Mouse (Mus musculus): ENCODE results near the gene Eif2ak1. TPM values are rescaled to one million over a fixed set of nuclear protein-coding genes. Genes with fewer than 3 reads are reported as not detected.

The Eif2ak1 gene
- total and polyA plus RNA-seq, 3 experiments: 11.9 to 26.7 (median 13.4) TPM

GRCm38 (mm10) chr5:143933875-143934274, 116.3 kb downstream of the Eif2ak1 start:
- dilution Hi-C loops (cut with MboI; ENCODE audit: extremely low pct_ligation_motif_present, extremely low pct_unique_long_range_greater_than_20kb, low sequenced_read_pairs): no loop called here
- Histone ChIP-seq H3K36me3 (replicated peaks in 1 of 2; ENCODE audit: control insufficient read depth in 1 of 2, insufficient read depth in 1 of 2, low read length in 1 of 2) (peaks cover 30 to 45% of the 10 kb centered on the region in 2 experiments), H3K79me2 (replicated peaks; ENCODE audit: control insufficient read depth, extremely low read depth, insufficient read depth, poor library complexity, severe bottlenecking) (no peaks in the 10 kb centered on the region), H3K27ac (ENCODE audit: insufficient read depth, low read depth) (no peak overlapping the region), H3K9me3 (replicated peaks; ENCODE audit: low read length) (no peaks in the 10 kb centered on the region), H3K27me3 (replicated peaks) (no peaks in the 10 kb centered on the region), H3K4me1 (ENCODE audit: control insufficient read depth in 1 of 2, insufficient read depth in 2 of 2) (no peaks in the 10 kb centered on the region), H3K4me2 (ENCODE audit: insufficient read depth, low read depth, poor library complexity, severe bottlenecking) (no peak overlapping the region), H3K9ac (ENCODE audit: insufficient read depth, low read depth) (no peak overlapping the region), H3K4me3 (replicated peaks in 1 of 3; ENCODE audit: low read depth in 2 of 3, low read length in 2 of 3, poor library complexity in 1 of 3) (no peak overlapping the region)
- in situ Hi-C loops (cut with MboI; ENCODE audit: low pct_ligation_motif_present, low pct_unique_long_range_greater_than_20kb, low sequenced_read_pairs): no loop called here
- TF ChIP-seq ZNF384 (IDR thresholded peaks at IDR 0.05; ENCODE audit: low read depth, low read length) (no peak), KAT2A (IDR thresholded peaks at IDR 0.05; ENCODE audit: insufficient replicate concordance, low read length) (no peak), CTCF (conservative IDR thresholded peaks at IDR 0.05 in 1 of 2, IDR thresholded peaks at IDR 0.05 in 1 of 2; ENCODE audit: low read depth in 2 of 2, low read length in 2 of 2) (peak in 1 of 2 experiments; percentile 44; a peak in 2 of 4 replicates), MEF2A (IDR thresholded peaks at IDR 0.05; ENCODE audit: borderline replicate concordance, low read depth, low read length) (no peak), ELF1 (IDR thresholded peaks at IDR 0.05; ENCODE audit: low read depth, low read length) (no peak), MAZ (IDR thresholded peaks at IDR 0.05; ENCODE audit: low read depth, low read length) (no peak), RAD21 (IDR thresholded peaks at IDR 0.05; ENCODE audit: low read depth, low read length) (peak; percentile 42), USF1 (IDR thresholded peaks at IDR 0.05; ENCODE audit: low read depth, low read length) (no peak), ZMIZ1 (IDR thresholded peaks at IDR 0.05; ENCODE audit: low read depth, low read length) (no peak), PAX5 (IDR thresholded peaks at IDR 0.05; ENCODE audit: low read length) (no peak), CHD2 (IDR thresholded peaks at IDR 0.05; ENCODE audit: low read length) (no peak), MYC (IDR thresholded peaks at IDR 0.05; ENCODE audit: low read depth, low read length) (no peak), NELFE (IDR thresholded peaks at IDR 0.05; ENCODE audit: low read depth, low read length) (no peak), SMC3 (IDR thresholded peaks at IDR 0.05; ENCODE audit: low read depth, low read length) (peak; percentile 15; the same call in 1 of the 2 replicates), JUN (IDR thresholded peaks at IDR 0.05; ENCODE audit: insufficient read depth, low read depth, low read length) (no peak), JUND (conservative IDR thresholded peaks at IDR 0.05; ENCODE audit: low read depth, low read length) (no peak)
- peak; percentile 12 for DNase-seq (ENCODE audit: extremely low read depth)

GRCm38 (mm10) chr5:143936156-143936555, 118.6 kb downstream of the Eif2ak1 start:
- dilution Hi-C loops (cut with MboI; ENCODE audit: extremely low pct_ligation_motif_present, extremely low pct_unique_long_range_greater_than_20kb, low sequenced_read_pairs): no loop called here
- DNase-seq (ENCODE audit: extremely low read depth): no peak
- Histone ChIP-seq H3K27ac (ENCODE audit: insufficient read depth, low read depth) (no peak overlapping the region), H3K79me2 (replicated peaks; ENCODE audit: control insufficient read depth, extremely low read depth, insufficient read depth, poor library complexity, severe bottlenecking) (no peaks in the 10 kb centered on the region), H3K4me2 (ENCODE audit: insufficient read depth, low read depth, poor library complexity, severe bottlenecking) (no peak overlapping the region), H3K27me3 (replicated peaks) (no peaks in the 10 kb centered on the region), H3K4me3 (replicated peaks in 1 of 3; ENCODE audit: low read depth in 2 of 3, low read length in 2 of 3, poor library complexity in 1 of 3) (no peak overlapping the region), H3K9me3 (replicated peaks; ENCODE audit: low read length) (peaks cover 5% of the 10 kb centered on the region), H3K9ac (ENCODE audit: insufficient read depth, low read depth) (no peak overlapping the region), H3K36me3 (replicated peaks in 1 of 2; ENCODE audit: control insufficient read depth in 1 of 2, insufficient read depth in 1 of 2, low read length in 1 of 2) (peaks cover 9 to 24% of the 10 kb centered on the region in 2 experiments), H3K4me1 (ENCODE audit: control insufficient read depth in 1 of 2, insufficient read depth in 2 of 2) (no peaks in the 10 kb centered on the region)
- TF ChIP-seq HCFC1 (IDR thresholded peaks at IDR 0.05; ENCODE audit: low read depth, low read length) (no peak), PAX5 (IDR thresholded peaks at IDR 0.05; ENCODE audit: low read length) (no peak), MXI1 (IDR thresholded peaks at IDR 0.05; ENCODE audit: low read depth, low read length) (no peak), BHLHE40 (IDR thresholded peaks at IDR 0.05; ENCODE audit: low read depth, low read length) (no peak), MYC (IDR thresholded peaks at IDR 0.05; ENCODE audit: low read depth, low read length) (no peak), USF2 (conservative IDR thresholded peaks at IDR 0.05; ENCODE audit: low read depth, low read length) (no peak), NRF1 (IDR thresholded peaks at IDR 0.05; ENCODE audit: low read depth, low read length) (no peak), RCOR1 (conservative IDR thresholded peaks at IDR 0.05; ENCODE audit: low read depth, low read length) (no peak), EP300 (IDR thresholded peaks at IDR 0.05; ENCODE audit: low read length) (no peak), KAT2A (IDR thresholded peaks at IDR 0.05; ENCODE audit: insufficient replicate concordance, low read length) (no peak), ZC3H11A (IDR thresholded peaks at IDR 0.05; ENCODE audit: low read depth, low read length) (no peak)
- in situ Hi-C loops (cut with MboI; ENCODE audit: low pct_ligation_motif_present, low pct_unique_long_range_greater_than_20kb, low sequenced_read_pairs): no loop called here
